ENCODE assay signal across 14 mouse cellular contexts in genomic region chr7:35130059-35130738, GRCm38 (mm10). TPM values are rescaled to one million over a fixed set of nuclear protein-coding genes. Genes with fewer than 3 reads are reported as not detected.
DNase-seq lines count a peak whose midpoint lies in the region; ATAC-seq lines count a peak whose summit lies in the region.
"Had no signal": no experiment of that assay in that cellular context is flagged by ENCODE, and none has a peak within 500 bp of the region (broad histone marks: within the 10 kb centered on the region; RNA-seq: fewer than 3 reads in every experiment).

No protein-coding gene starts in this region.

- H3K4me3 ChIP-seq in embryonic facial prominence, embryonic 15.5 days (replicated peaks) = no peak overlapping the region
- H3K4me3 ChIP-seq in embryonic facial prominence, embryonic 10.5 days = no peak overlapping the region
- no peak overlapping the region for H3K4me3 ChIP-seq in lung, embryonic 16.5 days (ENCODE audit: low read length)
- H3K4me3 ChIP-seq: forebrain, embryonic 12.5 days; heart, embryonic 10.5 days; hindbrain, embryonic 10.5 days had no signal

- no peak overlapping the region for H3K4me2 ChIP-seq in embryonic facial prominence, embryonic 15.5 days (replicated peaks)
- H3K4me2 ChIP-seq in lung, embryonic 16.5 days (ENCODE audit: low read depth, low read length) = no peak overlapping the region
- H3K4me2 ChIP-seq: forebrain, embryonic 12.5 days had no signal

- no peaks in the 10 kb centered on the region for H3K9me3 ChIP-seq in embryonic facial prominence, embryonic 15.5 days (replicated peaks)
- no peaks in the 10 kb centered on the region for H3K9me3 ChIP-seq in embryonic facial prominence, embryonic 10.5 days
- H3K9me3 ChIP-seq in lung, embryonic 16.5 days (ENCODE audit: control insufficient read depth, low read length) = peaks cover 5% of the 10 kb centered on the region; the same call in 1 of the 2 replicates
- H3K9me3 ChIP-seq: forebrain, embryonic 12.5 days; heart, embryonic 10.5 days; hindbrain, embryonic 10.5 days had no signal

- peak overlapping the region; percentile 28; the same call in 1 of the 2 replicates for H3K27ac ChIP-seq in embryonic facial prominence, embryonic 15.5 days (replicated peaks)
- H3K27ac ChIP-seq in embryonic facial prominence, embryonic 10.5 days (replicated peaks) = no peak overlapping the region
- H3K27ac ChIP-seq in lung, embryonic 16.5 days (ENCODE audit: low read length) = no peak overlapping the region
- H3K27ac ChIP-seq: forebrain, embryonic 12.5 days; heart, embryonic 10.5 days; hindbrain, embryonic 10.5 days had no signal

- H3K36me3 ChIP-seq in embryonic facial prominence, embryonic 15.5 days = no peaks in the 10 kb centered on the region
- H3K36me3 ChIP-seq in embryonic facial prominence, embryonic 10.5 days (replicated peaks) = no peaks in the 10 kb centered on the region
- no peaks in the 10 kb centered on the region for H3K36me3 ChIP-seq in lung, embryonic 16.5 days (ENCODE audit: control insufficient read depth, insufficient read depth, low read length)
- H3K36me3 ChIP-seq: forebrain, embryonic 12.5 days; heart, embryonic 10.5 days; hindbrain, embryonic 10.5 days had no signal

- no peak overlapping the region for H3K9ac ChIP-seq in embryonic facial prominence, embryonic 15.5 days
- H3K9ac ChIP-seq in lung, embryonic 16.5 days (ENCODE audit: low read length) = no peak overlapping the region
- H3K9ac ChIP-seq: forebrain, embryonic 12.5 days had no signal

- no peak for DNase-seq in embryonic facial prominence, embryonic 10.5 days (ENCODE audit: low spot score)
- peak; percentile 55 for DNase-seq in urinary bladder, postnatal 25 days (ENCODE audit: low spot score)
- no peak for DNase-seq in urinary bladder, postnatal 4 days (ENCODE audit: low spot score in 2 of 2)
- DNase-seq in left cerebral cortex, postnatal 14 days (ENCODE audit: low spot score in 2 of 2) = no peak
- DNase-seq in spleen, postnatal 36 days (ENCODE audit: low spot score in 2 of 2) = no peak
- no peak for DNase-seq in right cerebral cortex, adult 2 months (ENCODE audit: low spot score in 2 of 2)
- DNase-seq: kidney, adult 11 months; layer of hippocampus, adult 9-11 months had no signal

- peaks cover 47% of the 10 kb centered on the region for H3K4me1 ChIP-seq in embryonic facial prominence, embryonic 15.5 days
- peaks cover 17% of the 10 kb centered on the region for H3K4me1 ChIP-seq in embryonic facial prominence, embryonic 10.5 days
- H3K4me1 ChIP-seq in lung, embryonic 16.5 days (replicated peaks; ENCODE audit: control insufficient read depth, insufficient read depth, low read length) = peaks cover 41% of the 10 kb centered on the region
- H3K4me1 ChIP-seq: forebrain, embryonic 12.5 days had no signal

- 76% methylated on average over 13 of the region's 13 CpGs for WGBS in embryonic facial prominence, embryonic 15.5 days
- WGBS in embryonic facial prominence, embryonic 10.5 days = 88% methylated on average over 13 of the region's 13 CpGs
- WGBS in lung, embryonic 16.5 days = 73% methylated on average over 13 of the region's 13 CpGs

- ATAC-seq in embryonic facial prominence, embryonic 15.5 days (ENCODE audit: insufficient number of reproducible peaks, low FRiP score, low TSS enrichment, low read depth) = no peak
- peak; percentile 53 for ATAC-seq in lung, embryonic 16.5 days (ENCODE audit: low read depth)

- intact Hi-C loops in left cerebral cortex, postnatal 14 days (cut with DNase I) = no loop called here

- H3K27me3 ChIP-seq in embryonic facial prominence, embryonic 15.5 days = peaks cover 4% of the 10 kb centered on the region; the same call in 1 of the 2 replicates
- peaks cover 44% of the 10 kb centered on the region for H3K27me3 ChIP-seq in embryonic facial prominence, embryonic 10.5 days (replicated peaks; ENCODE audit: low read depth, poor library complexity, severe bottlenecking)
- H3K27me3 ChIP-seq in lung, embryonic 16.5 days (ENCODE audit: control insufficient read depth, insufficient read depth, low read depth, low read length) = no peaks in the 10 kb centered on the region

RNA-seq across cellular contexts. Expression of gene Cebpa, which starts 11.1 kb away (rescaled TPM):
- polyA plus RNA-seq in embryonic facial prominence, embryonic 15.5 days (2015; fragmentation: Nextera tagmentation; extraction: Ambion mirVana) = 16.6 and 18.7 TPM in 2 replicates
- polyA plus RNA-seq in embryonic facial prominence, embryonic 10.5 days (2016; fragmentation: Nextera tagmentation; extraction: Ambion mirVana) = 0.39 and 0.45 TPM in 2 replicates
- polyA plus RNA-seq in lung, embryonic 16.5 days (2015; fragmentation: Nextera tagmentation; extraction: Ambion mirVana) = 7.5 and 9.4 TPM in 2 replicates
- total RNA-seq in left cerebral cortex, postnatal 14 days (2021) = 1 to 10 TPM; 6.2 to 7.3 TPM

RNA-seq across cellular contexts. Expression of gene Slc7a10, which starts 56.0 kb away (rescaled TPM):
- 12.5 and 16.9 TPM in 2 replicates for polyA plus RNA-seq in embryonic facial prominence, embryonic 15.5 days (2015; fragmentation: Nextera tagmentation; extraction: Ambion mirVana)
- 0.53 and 0.69 TPM in 2 replicates for polyA plus RNA-seq in embryonic facial prominence, embryonic 10.5 days (2016; fragmentation: Nextera tagmentation; extraction: Ambion mirVana)
- 5.3 and 6.2 TPM in 2 replicates for polyA plus RNA-seq in lung, embryonic 16.5 days (2015; fragmentation: Nextera tagmentation; extraction: Ambion mirVana)
- total RNA-seq in left cerebral cortex, postnatal 14 days (2021) = 10 to 100 TPM; 45.4 to 48.0 TPM
- total RNA-seq: megakaryocyte-erythroid progenitor cell, adult 5-6 weeks had no signal
